Mouse (Mus musculus): ENCODE results near the gene Smurf1.
A peak's percentile ranks its signal among the peaks of the same experiment; 100 is the strongest.

Smurf1 gene

DNA sequence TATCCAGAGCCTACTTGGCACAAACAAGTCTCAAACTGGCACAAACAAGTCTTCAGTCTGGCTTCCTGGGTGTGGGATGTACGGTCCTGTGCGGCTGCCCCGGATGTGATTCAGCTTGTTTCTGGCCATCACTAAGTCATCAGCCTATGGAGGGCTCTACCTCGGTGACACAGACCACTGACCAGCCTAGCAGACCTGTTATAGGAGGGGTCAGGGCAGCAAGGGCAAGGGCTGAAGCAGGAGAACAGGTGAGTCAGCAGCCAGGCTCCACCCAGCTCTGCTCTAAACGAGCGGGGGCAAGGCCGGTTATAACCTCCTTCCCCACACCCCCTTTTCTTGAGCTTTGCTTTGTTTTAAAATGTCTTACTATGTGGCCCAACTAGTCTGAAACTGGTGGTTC, 11.2 kb downstream of the Smurf1 start:
- no peak for DNase-seq (ENCODE audit: low spot score)

DNA sequence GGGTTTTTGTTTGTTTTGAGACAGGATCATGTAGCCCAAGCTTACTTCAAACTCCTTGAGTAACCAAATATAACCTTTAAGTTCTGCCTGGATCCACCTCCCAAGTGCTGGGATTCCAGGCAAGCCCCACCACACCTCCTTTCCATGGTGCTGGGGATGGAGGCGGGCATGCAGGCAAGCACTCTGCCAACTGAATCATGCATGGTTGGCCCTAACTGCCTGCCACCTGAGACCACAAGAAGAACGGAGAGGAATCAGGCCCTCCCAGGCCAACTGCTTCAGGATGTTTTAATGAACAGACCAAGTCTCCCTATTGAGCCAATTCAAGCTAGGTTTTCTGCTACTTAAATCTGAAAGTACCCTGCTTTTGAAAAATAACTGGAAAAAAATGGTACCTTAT, 13.1 kb downstream of the Smurf1 start:
- no peak for DNase-seq (ENCODE audit: low spot score)

GRCm38 (mm10) chr5:144950428-144951051, 15.1 kb downstream of the Smurf1 start:
- DNase-seq (ENCODE audit: low spot score), result no peak

DNA sequence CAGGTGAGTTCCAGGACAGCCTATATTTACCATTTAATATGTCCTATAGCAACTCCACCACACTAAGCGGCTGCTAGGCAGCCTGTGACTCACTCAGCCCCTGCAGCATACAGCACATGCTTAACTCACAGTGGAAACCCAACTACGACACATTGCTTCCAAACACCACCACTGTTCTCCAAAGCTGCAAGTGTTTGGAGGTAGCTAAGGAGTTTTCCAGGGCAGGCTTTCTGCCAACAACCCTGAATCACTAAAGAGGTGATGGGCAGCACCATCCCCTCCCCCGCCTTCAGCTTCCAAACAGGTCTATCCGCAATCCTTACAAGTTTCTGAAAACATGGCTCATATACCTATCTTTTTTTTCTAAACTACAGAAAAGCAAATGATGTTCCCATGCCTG, 15.8 kb downstream of the Smurf1 start:
- no peak for DNase-seq (ENCODE audit: low spot score)

DNA sequence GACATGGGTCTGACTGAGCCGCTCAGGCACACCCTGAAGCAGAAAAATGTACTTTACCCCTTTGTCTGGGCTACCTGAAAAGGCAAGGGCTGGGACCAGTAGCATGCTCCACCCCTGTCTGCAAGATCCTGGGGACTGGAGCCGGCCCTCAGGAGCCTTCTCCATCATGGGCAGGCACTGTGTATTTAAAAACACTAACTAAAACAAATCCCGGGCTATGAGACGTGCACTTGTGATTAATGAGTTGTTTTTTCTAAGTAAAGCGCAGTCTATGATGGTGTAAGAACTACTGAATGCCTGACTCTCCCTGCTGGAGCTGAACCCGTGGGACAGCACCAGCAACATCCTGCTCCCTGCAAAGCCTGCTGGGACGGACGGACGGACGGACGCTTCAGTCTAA, 17.2 kb downstream of the Smurf1 start:
- no peak for DNase-seq (ENCODE audit: low spot score)

DNA sequence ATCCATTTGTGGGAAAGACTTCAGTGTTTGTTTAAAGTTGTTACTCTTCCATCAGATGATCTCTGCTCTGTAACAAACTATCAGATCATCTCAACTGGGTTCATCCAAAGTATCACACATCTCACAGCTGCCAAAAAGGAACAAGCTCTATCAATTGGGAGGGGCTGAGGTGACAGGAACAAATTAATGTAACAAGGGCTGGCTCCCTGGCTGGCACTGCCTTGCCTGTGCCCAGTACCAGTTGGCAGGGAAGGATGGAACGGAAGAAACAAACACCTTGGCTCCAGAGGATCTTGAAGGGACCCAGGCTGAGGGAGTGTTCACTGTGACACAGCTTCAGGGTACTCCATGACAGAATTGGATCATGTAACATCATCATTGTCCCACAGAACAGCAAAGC, 17.6 kb downstream of the Smurf1 start:
- DNase-seq (ENCODE audit: low spot score), result no peak

DNA sequence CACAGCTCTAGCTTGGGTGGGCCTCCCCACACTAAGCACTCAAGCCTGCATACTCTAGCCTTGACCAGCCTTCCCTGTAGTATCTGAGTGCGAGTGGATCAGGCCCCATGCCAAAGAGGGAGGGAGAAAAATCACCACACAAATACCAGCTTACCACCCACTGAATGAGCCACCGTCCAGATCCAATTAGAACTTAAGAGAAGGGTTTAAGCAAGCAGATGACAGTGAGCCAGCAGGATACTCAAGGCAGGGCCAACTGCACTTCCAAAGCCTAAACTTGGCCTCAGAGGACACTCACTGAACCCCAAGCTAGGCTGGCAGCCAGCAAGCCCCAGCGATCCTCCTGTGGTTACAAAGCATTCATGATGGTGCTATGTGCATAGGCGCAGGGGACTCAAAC, 19.6 kb downstream of the Smurf1 start:
- no peak for DNase-seq (ENCODE audit: low spot score)

DNA sequence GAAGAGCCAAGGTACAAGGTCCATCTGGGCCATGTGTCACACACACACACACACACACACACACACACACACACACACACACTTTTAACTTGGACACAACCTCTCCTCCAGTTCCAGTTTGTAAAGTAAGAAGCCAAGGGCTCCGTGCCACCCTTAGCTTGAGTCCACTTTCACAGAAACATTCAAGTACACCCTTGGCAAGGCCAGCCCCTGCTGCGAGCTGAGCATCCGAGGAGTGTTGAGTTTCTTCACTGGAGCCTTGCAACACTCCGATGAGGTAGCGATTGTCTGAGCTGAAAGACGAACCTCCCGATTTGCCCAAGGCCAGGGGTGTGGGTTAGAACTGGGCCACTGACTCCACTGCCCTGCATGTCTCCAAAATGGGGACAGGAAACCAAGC, 20.7 kb downstream of the Smurf1 start:
- no peak for DNase-seq (ENCODE audit: low spot score)

- DNase-seq (ENCODE audit: low spot score), result no peak
These were observed 21.3 kb downstream of the Smurf1 start for GRCm38 (mm10) chr5:144944370-144944769.

GRCm38 (mm10) chr5:144943346-144943745, 22.3 kb downstream of the Smurf1 start:
- DNase-seq (ENCODE audit: low spot score), result no peak

DNA sequence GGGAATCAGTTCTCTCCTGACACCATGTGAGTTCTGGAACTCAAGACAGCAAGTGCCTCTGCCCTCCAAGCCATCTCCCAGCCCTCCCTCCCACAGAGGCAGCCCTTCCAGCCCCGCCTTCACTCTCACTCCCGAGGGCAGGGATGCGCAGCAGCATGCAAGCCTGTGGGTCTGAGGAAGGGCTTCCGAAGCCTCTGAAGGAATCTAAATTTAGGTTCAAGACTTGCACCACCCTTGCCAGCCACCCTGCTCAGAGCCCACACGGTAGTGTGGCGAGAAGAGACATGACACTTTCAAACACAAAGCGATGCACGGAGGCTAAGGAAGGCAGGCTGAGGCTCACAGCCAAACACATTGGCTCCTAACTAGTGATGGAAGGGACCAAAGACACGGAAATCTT, 23.2 kb downstream of the Smurf1 start:
- no peak for DNase-seq (ENCODE audit: low spot score)

DNA sequence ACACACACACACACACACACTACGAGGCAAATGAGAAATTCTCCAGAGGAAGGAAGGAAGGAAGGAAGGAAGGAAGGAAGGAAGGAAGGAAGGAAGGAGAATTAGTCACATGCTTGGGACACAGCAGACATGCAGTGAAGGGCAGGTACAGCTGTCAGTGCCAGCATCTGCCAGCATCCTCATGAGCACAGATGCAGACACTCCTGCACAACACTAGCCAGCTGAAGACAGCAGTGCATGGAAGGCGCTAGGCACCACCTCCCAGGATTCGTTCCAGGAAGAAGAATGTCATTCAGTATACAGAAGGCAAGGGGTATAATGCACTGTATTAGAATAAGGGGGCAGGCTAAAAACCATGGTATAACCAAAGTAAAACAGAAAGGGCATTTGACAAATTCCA, 24.7 kb downstream of the Smurf1 start:
- DNase-seq (ENCODE audit: low spot score), result no peak

- no peak for DNase-seq (ENCODE audit: low spot score)
These were observed 28.3 kb downstream of the Smurf1 start for GRCm38 (mm10) chr5:144937304-144937703.

GRCm38 (mm10) chr5:144933486-144933885, 32.2 kb downstream of the Smurf1 start:
- no peak for DNase-seq (ENCODE audit: low spot score)

GRCm38 (mm10) chr5:144931841-144932240, 33.8 kb downstream of the Smurf1 start:
- no peak for DNase-seq (ENCODE audit: low spot score)

- no peak for DNase-seq (ENCODE audit: low spot score)
These were observed 36.6 kb downstream of the Smurf1 start for GRCm38 (mm10) chr5:144928856-144929713.

DNA sequence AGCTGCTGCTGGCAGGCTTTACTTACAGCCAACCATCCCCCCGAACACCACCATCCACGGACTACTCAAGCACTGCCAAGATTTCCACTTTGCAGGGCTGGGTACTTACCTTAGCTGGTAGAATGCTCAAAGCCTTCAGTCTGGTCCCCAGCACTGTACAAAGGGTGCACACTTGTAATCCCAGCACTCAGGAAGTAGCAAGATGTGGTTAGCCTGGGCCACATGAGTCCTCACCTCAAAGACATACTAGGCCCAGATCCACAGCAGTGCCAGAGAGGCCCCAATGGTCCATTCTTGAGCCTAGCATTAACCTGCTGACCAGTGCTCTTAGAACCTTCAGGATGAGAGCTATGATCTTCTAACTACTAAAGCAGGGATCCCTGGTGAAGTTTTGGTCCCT, 39.4 kb downstream of the Smurf1 start:
- DNase-seq (ENCODE audit: low spot score), result no peak

DNA sequence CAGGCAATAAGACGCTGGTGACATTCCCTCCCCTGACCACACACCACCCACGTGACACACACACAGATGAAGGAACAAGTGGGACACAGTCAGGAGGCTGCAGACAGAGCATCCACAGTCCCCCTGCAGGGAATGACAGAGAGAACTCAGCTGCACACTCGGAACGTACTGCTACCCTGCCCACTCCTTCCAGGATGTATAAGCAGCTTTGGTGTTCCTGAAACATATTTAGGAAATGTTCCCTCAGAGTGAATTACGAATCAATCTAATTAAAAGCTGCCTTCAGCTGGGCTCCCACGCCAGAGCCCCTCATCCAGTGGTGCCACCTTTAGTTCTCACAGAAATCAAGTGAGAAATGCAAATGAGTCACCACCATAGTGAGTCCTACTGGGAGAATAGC, 42.3 kb downstream of the Smurf1 start:
- no peak for DNase-seq (ENCODE audit: low spot score)

DNA sequence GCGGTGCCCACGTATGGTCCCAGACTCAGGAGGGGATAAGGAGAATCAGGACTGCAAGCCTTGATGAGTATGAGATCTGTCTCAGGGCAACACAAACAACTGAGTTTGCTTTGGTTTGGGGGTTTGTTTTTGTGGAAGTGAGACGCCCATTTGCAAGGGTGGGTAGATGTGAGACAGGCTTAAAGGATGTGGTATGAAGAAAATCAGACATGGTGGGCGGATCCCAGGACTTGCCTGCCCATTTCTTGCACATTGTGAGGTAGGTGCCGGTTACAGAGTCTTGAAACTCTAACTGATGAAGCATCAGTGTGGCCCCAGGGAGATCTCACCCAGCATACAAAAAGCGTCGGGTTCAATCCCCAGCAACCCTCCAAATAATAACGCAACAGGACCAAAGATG, 45.9 kb downstream of the Smurf1 start:
- no peak for DNase-seq (ENCODE audit: low spot score)

GRCm38 (mm10) chr5:144919194-144919593, 46.5 kb downstream of the Smurf1 start:
- no peak for DNase-seq (ENCODE audit: low spot score)

DNA sequence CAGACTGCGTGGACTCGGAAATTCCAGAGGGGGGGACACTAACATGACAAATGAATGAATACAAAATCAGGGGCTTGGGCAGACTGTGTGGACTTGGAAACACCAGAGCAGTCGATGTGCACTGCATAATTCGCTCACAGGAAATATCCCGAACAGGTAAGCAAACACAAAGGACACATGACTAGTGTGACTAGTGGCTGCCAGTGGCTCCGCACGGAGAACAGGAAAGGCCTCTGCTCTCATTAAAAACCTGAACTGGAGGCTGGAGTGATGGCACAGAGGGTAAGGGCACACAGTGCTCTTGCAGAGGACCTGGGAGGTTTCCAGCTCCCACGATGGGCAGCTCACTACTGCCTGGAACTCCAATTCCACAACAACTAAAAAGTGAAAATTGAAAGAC, 47.4 kb downstream of the Smurf1 start:
- no peak for DNase-seq (ENCODE audit: low spot score)

- no peak for DNase-seq (ENCODE audit: low spot score)
These were observed 48.5 kb downstream of the Smurf1 start for GRCm38 (mm10) chr5:144917172-144917571.

DNA sequence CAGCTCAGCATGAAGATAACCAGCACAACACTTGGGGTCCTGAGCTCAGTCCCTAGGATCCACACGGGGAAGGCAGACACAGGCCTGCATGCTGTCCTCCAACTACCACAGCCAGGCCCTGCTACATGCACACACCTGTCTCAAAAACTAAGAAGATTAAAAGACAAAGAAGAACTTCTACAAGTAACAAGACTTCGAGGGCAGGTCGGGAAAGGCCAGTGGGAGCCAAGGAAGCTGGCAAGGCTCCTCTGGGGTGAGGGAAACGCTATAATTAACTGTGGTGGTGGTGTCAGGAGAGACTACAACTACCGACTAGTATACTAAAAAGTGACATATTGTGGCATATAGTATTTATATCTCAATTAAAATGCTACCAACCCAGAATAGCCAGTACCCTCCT, 49.8 kb downstream of the Smurf1 start:
- peak; percentile 34 for DNase-seq (ENCODE audit: low spot score)

DNA sequence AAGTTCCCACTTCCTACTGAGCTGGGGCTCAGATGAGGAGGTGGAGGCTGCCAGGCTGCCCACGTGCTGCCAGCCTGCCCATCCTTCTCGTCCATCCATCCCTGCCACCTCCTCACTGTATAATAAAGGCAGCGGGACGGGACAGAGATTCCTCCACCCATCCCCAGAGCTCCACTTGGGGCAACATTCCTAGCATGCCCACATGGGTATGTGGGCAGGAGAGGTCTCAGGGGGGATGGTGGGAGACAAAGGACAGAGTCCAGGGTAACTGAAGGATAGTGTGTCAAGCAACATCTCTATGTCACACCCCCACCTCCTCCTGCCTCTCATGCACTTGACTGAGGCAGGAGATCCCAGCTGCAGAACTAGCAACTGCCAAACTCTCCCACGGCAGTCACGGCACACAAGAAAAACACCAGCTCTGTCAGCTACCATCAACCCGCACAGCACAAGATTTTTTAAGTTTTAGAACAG, 51.2 kb downstream of the Smurf1 start:
- DNase-seq (ENCODE audit: low spot score), result no peak

Measured in testis, postnatal 14 days (tissue).